Mouse (Mus musculus): Measurements from ENCODE around the gene Lhx6. TPM values are rescaled to one million over a fixed set of nuclear protein-coding genes. Genes with fewer than 3 reads are reported as not detected.

Gene Lhx6
- polyA plus RNA-seq, 1 experiment: 0.58 TPM

DNA sequence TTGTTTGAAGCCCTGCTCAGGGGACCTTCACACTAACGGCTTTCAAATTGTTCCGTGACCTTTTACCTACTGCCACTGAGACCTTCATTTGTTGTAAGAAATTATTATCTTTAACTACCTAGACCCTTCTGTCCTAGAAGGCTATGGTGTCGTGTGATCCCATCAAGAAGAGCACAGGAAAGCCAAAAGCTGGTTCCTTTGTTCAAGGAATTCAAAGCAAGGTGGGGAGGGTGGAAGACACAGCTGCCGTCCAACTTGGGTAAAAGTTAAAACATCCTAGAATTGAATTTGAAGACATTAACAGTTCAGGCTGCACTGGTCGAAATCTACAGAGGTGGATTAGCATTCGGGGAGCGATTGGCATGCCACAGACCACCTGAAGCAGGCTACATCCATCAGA lies 71.2 kb downstream of the Lhx6 start:
- H3K27me3 ChIP-seq (ENCODE audit: control insufficient read depth, insufficient read depth, low read length): no peaks in the 10 kb centered on the region
- DNase-seq: no peak
- H3K27ac ChIP-seq (ENCODE audit: control insufficient read depth, insufficient read depth, low read length): no peak overlapping the region
- WGBS: 93% methylated on average over 7 of the region's 7 CpGs
- no peaks in the 10 kb centered on the region for H3K4me1 ChIP-seq (replicated peaks; ENCODE audit: control insufficient read depth, insufficient read depth, low read length)
- no peak overlapping the region for H3K4me3 ChIP-seq (ENCODE audit: control insufficient read depth, insufficient read depth, low read length)
- TF ChIP-seq POLR2A (IDR thresholded peaks at IDR 0.05; ENCODE audit: control insufficient read depth, extremely low read depth, insufficient read depth, low read length, poor library complexity) (no peak), CTCF (IDR thresholded peaks at IDR 0.05; ENCODE audit: borderline replicate concordance, control insufficient read depth, extremely low read depth, insufficient read depth, low read length, poor library complexity) (no peak)
- H3K36me3 ChIP-seq (ENCODE audit: control insufficient read depth, insufficient read depth, low read length): peaks cover 25% of the 10 kb centered on the region

DNA sequence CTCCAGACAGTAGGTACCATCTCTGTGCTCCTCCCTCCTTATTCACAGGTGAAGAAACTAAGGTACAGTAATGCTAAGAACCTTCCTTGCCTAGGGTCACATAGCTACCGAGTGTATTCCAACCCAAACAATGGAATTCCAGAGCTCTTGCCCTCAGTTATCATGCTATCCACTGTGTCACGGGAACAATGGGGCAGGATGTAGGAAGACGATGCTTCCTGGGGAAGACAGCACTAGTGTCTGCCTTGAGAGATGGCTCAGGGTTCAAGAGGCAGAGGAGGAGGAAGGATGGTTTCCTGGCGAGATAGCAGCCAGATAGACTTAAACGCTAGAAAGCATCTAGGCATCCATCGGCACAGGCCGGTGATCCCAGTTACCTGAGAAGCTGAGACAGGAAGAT lies 72.3 kb downstream of the Lhx6 start:
- H3K36me3 ChIP-seq (ENCODE audit: control insufficient read depth, insufficient read depth, low read length): peaks cover 19% of the 10 kb centered on the region
- DNase-seq: no peak
- H3K4me3 ChIP-seq (ENCODE audit: control insufficient read depth, insufficient read depth, low read length): no peak overlapping the region
- no peaks in the 10 kb centered on the region for H3K4me1 ChIP-seq (replicated peaks; ENCODE audit: control insufficient read depth, insufficient read depth, low read length)
- TF ChIP-seq CTCF (IDR thresholded peaks at IDR 0.05; ENCODE audit: borderline replicate concordance, control insufficient read depth, extremely low read depth, insufficient read depth, low read length, poor library complexity): no peak
- WGBS: 91% methylated on average over 7 of the region's 7 CpGs
- no peaks in the 10 kb centered on the region for H3K27me3 ChIP-seq (ENCODE audit: control insufficient read depth, insufficient read depth, low read length)
- H3K27ac ChIP-seq (ENCODE audit: control insufficient read depth, insufficient read depth, low read length): no peak overlapping the region

Other genes with a start within 250 kb of the Lhx6 start
- gene Ttll11, start 125.5 kb downstream of the Lhx6 start, polyA plus RNA-seq (2012; rRNA removed): 0.33 and 0.46 TPM in 2 replicates
- 75.4 and 83.9 TPM in 2 replicates for gene Ndufa8, start 56.0 kb downstream of the Lhx6 start, polyA plus RNA-seq (2012; rRNA removed)
- gene Morn5, start 56.0 kb downstream of the Lhx6 start, polyA plus RNA-seq (2012; rRNA removed): 0.26 TPM in 1 of 2 replicates, not detected in the other
- gene Mrrf, start 31.0 kb upstream of the Lhx6 start, polyA plus RNA-seq (2012; rRNA removed): 26.9 and 29.3 TPM in 2 replicates
- gene Rbm18, start 31.4 kb upstream of the Lhx6 start, polyA plus RNA-seq (2012; rRNA removed): 14.2 and 14.8 TPM in 2 replicates
- gene Ptgs1, start 125.0 kb upstream of the Lhx6 start, polyA plus RNA-seq (2012; rRNA removed): 12.7 and 15.0 TPM in 2 replicates